Mouse (Mus musculus) A20 (cell line): ENCODE data around the gene Gak.

ENCODE experiments used
- DNase-seq: peaks from one replicate; pipeline ENCODE4 v3.0.0-alpha.2; 2011; ENCODE audit warnings: low read depth, low spot score

Gak gene

GRCm38 (mm10) chr5:108629634-108630483 is at the start of gene Gak, which contains the start of gene Tmem175:
Gene Gak (minus strand): TSS chr5:108629755.
Gene Tmem175 (plus strand): TSS chr5:108629770.
- DNase-seq: peak; percentile 98

- DNase-seq: no peak
These were observed 48.8 kb upstream of the Gak start for GRCm38 (mm10) chr5:108678296-108678854.

- no peak for DNase-seq
These were observed 48.2 kb upstream of the Gak start for GRCm38 (mm10) chr5:108677605-108678295.

- DNase-seq: no peak
These were observed 47.4 kb upstream of the Gak start for GRCm38 (mm10) chr5:108676772-108677498.

- no peak for DNase-seq
These were observed 45.8 kb upstream of the Gak start, which contains the start of gene Slc26a1 for GRCm38 (mm10) chr5:108675251-108675816. Gene Slc26a1 (minus strand): TSS chr5:108675569.

GRCm38 (mm10) chr5:108674624-108675023 is 45.1 kb upstream of the Gak start:
- DNase-seq: no peak

- DNase-seq: no peak
These were observed 42.2 kb upstream of the Gak start for GRCm38 (mm10) chr5:108671757-108672156.

GRCm38 (mm10) chr5:108670785-108671184 is 41.2 kb upstream of the Gak start:
- peak; percentile 68 for DNase-seq

GRCm38 (mm10) chr5:108669986-108670385 is 40.4 kb upstream of the Gak start:
- DNase-seq: peak; percentile 47

GRCm38 (mm10) chr5:108668977-108669936 is 39.7 kb upstream of the Gak start, which contains the start of gene Dgkq:
Gene Dgkq (minus strand): TSS chr5:108669672.
- peak; percentile 89 for DNase-seq

GRCm38 (mm10) chr5:108668387-108668932 is 38.9 kb upstream of the Gak start:
- no peak for DNase-seq

- no peak for DNase-seq
These were observed 37.8 kb upstream of the Gak start for GRCm38 (mm10) chr5:108667370-108667769.

GRCm38 (mm10) chr5:108665066-108665465 is 35.5 kb upstream of the Gak start:
- DNase-seq: no peak

- no peak for DNase-seq
These were observed 33.2 kb upstream of the Gak start for GRCm38 (mm10) chr5:108662772-108663171.

GRCm38 (mm10) chr5:108660632-108661268 is 31.2 kb upstream of the Gak start:
- DNase-seq: peak; percentile 93

- peak; percentile 10 for DNase-seq
These were observed 30.4 kb upstream of the Gak start, which contains the start of gene Idua for GRCm38 (mm10) chr5:108659698-108660631. Gene Idua (plus strand): TSS chr5:108660331.

- DNase-seq: no peak
These were observed 29.1 kb upstream of the Gak start for GRCm38 (mm10) chr5:108658611-108659010.

- DNase-seq: no peak
These were observed 27.9 kb upstream of the Gak start for GRCm38 (mm10) chr5:108657406-108657805.
